ENCODE assay signal across 8 mouse cellular contexts in genomic region chr9:120583314-120583713, GRCm38 (mm10). TPM values are rescaled to one million over a fixed set of nuclear protein-coding genes. Genes with fewer than 3 reads are reported as not detected.
A peak's percentile ranks its signal among the peaks of the same experiment; 100 is the strongest.
DNase-seq lines count a peak whose midpoint lies in the region; ATAC-seq and TF ChIP-seq lines count a peak whose summit lies in the region.

No protein-coding gene starts in this region.

- peaks cover 15% of the 10 kb centered on the region for H3K4me1 ChIP-seq in heart, embryonic 13.5 days
- peaks cover 12% of the 10 kb centered on the region for H3K4me1 ChIP-seq in thymus, adult 2 months (replicated peaks; ENCODE audit: control insufficient read depth, insufficient read depth, low read length)
- H3K4me1 ChIP-seq in liver, embryonic 15.5 days (replicated peaks) = peaks cover 31% of the 10 kb centered on the region

- 73% methylated on average over 3 of the region's 3 CpGs for WGBS in heart, embryonic 13.5 days
- WGBS in thymus, adult 2 months = 77% methylated on average over 3 of the region's 3 CpGs
- 53% methylated on average over 3 of the region's 3 CpGs for WGBS in liver, embryonic 15.5 days (ENCODE audit: insufficient replicate concordance)

- no peak; the same call in 1 of the 2 replicates for TF ChIP-seq CTCF in thymus, adult 2 months (IDR thresholded peaks at IDR 0.05; ENCODE audit: borderline replicate concordance, control insufficient read depth, extremely low read depth, insufficient read depth, low read length, poor library complexity)

- no peak for ATAC-seq in heart, embryonic 13.5 days (ENCODE audit: extremely low read depth, insufficient number of reproducible peaks, low FRiP score, low TSS enrichment)
- no peak for ATAC-seq in liver, embryonic 15.5 days (ENCODE audit: insufficient read depth)

- TF ChIP-seq POLR2A in thymus, adult 2 months (IDR thresholded peaks at IDR 0.05; ENCODE audit: control insufficient read depth, extremely low read depth, insufficient read depth, low read length, poor library complexity) = no peak

- H3K9ac ChIP-seq in heart, embryonic 13.5 days = peak overlapping the region; percentile 82; the same call in 1 of the 2 replicates
- H3K9ac ChIP-seq in liver, embryonic 15.5 days = 0 out of 2 replicates have a peak overlapping the region, but pooled peaks have one; percentile 11

- H3K36me3 ChIP-seq in heart, embryonic 13.5 days = no peaks in the 10 kb centered on the region
- no peaks in the 10 kb centered on the region for H3K36me3 ChIP-seq in thymus, adult 2 months (ENCODE audit: control insufficient read depth, insufficient read depth, low read length)
- no peaks in the 10 kb centered on the region for H3K36me3 ChIP-seq in liver, embryonic 15.5 days (replicated peaks)

- peak overlapping the region; percentile 48; the same call in 1 of the 2 replicates for H3K27ac ChIP-seq in heart, embryonic 13.5 days (replicated peaks)
- peak overlapping the region; percentile 92 for H3K27ac ChIP-seq in thymus, adult 2 months (ENCODE audit: control insufficient read depth, insufficient read depth, low read length)
- 0 out of 2 replicates have a peak overlapping the region, but pooled peaks have one; percentile 59 for H3K27ac ChIP-seq in liver, embryonic 15.5 days (replicated peaks)

- intact Hi-C loops in heart, postnatal 25 days (cut with DNase I) = loop anchor here (5.0 to 10.0 kb wide), 3 partner anchors 151 to 871 kb away; no protein-coding TSS in a partner anchor
- intact Hi-C loops in gastrocnemius, postnatal 36 days (cut with DNase I) = loop anchor here (10.0 kb wide), 1 partner anchor 149 kb away; no protein-coding TSS in a partner anchor

- peak overlapping the region; percentile 93 for H3K4me2 ChIP-seq in heart, embryonic 13.5 days
- peak overlapping the region; percentile 75 for H3K4me2 ChIP-seq in liver, embryonic 15.5 days

- peak overlapping the region; percentile 56 for H3K4me3 ChIP-seq in heart, embryonic 13.5 days
- peak overlapping the region; percentile 7; the same call in 1 of the 2 replicates for H3K4me3 ChIP-seq in thymus, adult 2 months (ENCODE audit: control insufficient read depth, insufficient read depth, low read length)
- H3K4me3 ChIP-seq in liver, embryonic 15.5 days (replicated peaks) = 0 out of 2 replicates have a peak overlapping the region, but pooled peaks have one; percentile 41

- no peaks in the 10 kb centered on the region for H3K9me3 ChIP-seq in heart, embryonic 13.5 days
- H3K9me3 ChIP-seq in liver, embryonic 15.5 days (replicated peaks) = no peaks in the 10 kb centered on the region

- no peak for DNase-seq in heart, postnatal 25 days (ENCODE audit: low spot score)
- DNase-seq in thymus, adult 2 months = peak; percentile 46
- no peak for DNase-seq in thymus, adult 18-20 months
- DNase-seq in cerebellum, postnatal 10 days = no peak
- DNase-seq in gastrocnemius, postnatal 36 days = no peak
- no peak for DNase-seq in adrenal gland, adult 18-20 months (ENCODE audit: low spot score in 2 of 2)

- no peaks in the 10 kb centered on the region for H3K27me3 ChIP-seq in heart, embryonic 13.5 days (replicated peaks)
- H3K27me3 ChIP-seq in thymus, adult 2 months (ENCODE audit: control insufficient read depth, insufficient read depth, low read length) = no peaks in the 10 kb centered on the region
- H3K27me3 ChIP-seq in liver, embryonic 15.5 days = no peaks in the 10 kb centered on the region

RNA-seq across cellular contexts. Expression of gene Rpl14, which starts 12.1 kb away (rescaled TPM):
- polyA plus RNA-seq in heart, embryonic 13.5 days (2015; fragmentation: Nextera tagmentation; extraction: Ambion mirVana) = 425 and 468 TPM in 2 replicates
- total RNA-seq in heart, postnatal 25 days (2021) = 100 to 1,000 TPM; 281 to 288 TPM
- 585 and 677 TPM in 2 replicates for polyA plus RNA-seq in thymus, adult 2 months (2012; rRNA removed)
- 332 and 383 TPM in 2 replicates for polyA plus RNA-seq in liver, embryonic 15.5 days (2015; fragmentation: Nextera tagmentation; extraction: Ambion mirVana)
- total RNA-seq in gastrocnemius, postnatal 36 days (2021) = 100 to 1,000 TPM; 252 to 291 TPM
- total RNA-seq in adrenal gland, adult 18-20 months (2021) = 100 to 1,000 TPM; 472 to 530 TPM

RNA-seq across cellular contexts. Expression of gene Entpd3, which starts 43.7 kb away (rescaled TPM):
- 0.40 and 0.55 TPM in 2 replicates for polyA plus RNA-seq in heart, embryonic 13.5 days (2015; fragmentation: Nextera tagmentation; extraction: Ambion mirVana)
- not detected for total RNA-seq in heart, postnatal 25 days (2021)
- 2.0 TPM in 2 replicates for polyA plus RNA-seq in thymus, adult 2 months (2012; rRNA removed)
- 0.14 TPM in 1 of 2 replicates, not detected in the other for polyA plus RNA-seq in liver, embryonic 15.5 days (2015; fragmentation: Nextera tagmentation; extraction: Ambion mirVana)
- total RNA-seq in gastrocnemius, postnatal 36 days (2021) = not detected
- total RNA-seq in adrenal gland, adult 18-20 months (2021) = 1 to 10 TPM in 1 of 2 experiments, not detected in 1; 3.0 TPM
